Mouse (Mus musculus) liver, adult 2 months (tissue): ENCODE measurements around the gene Tor1b. TPM values are rescaled to one million over a fixed set of nuclear protein-coding genes. Genes with fewer than 3 reads are reported as not detected.

ENCODE experiments used
- DNase-seq: peaks from one replicate; pipeline ENCODE4 v3.0.0-alpha.2; 2011; ENCODE audit warnings: low read depth, low spot score; ENCODE audit errors: extremely low read depth
- H3K27ac ChIP-seq: fragments of 200-500 bp; replicated peaks from 2 replicates; pipeline ENCODE4 v1.5.1; 2012; ENCODE audit warnings: low read depth, mild to moderate bottlenecking, control low read depth, inconsistent platforms, low read length; ENCODE audit not compliant: insufficient read depth
- H3K27me3 ChIP-seq: fragments of 200-500 bp; 2 replicates; pipeline ENCODE4 v1.6.1; 2012; ENCODE audit warnings: mild to moderate bottlenecking, moderate library complexity, low read length, inconsistent platforms; ENCODE audit not compliant: control insufficient read depth, insufficient read depth
- H3K36me3 ChIP-seq: fragments of 200-500 bp; 2 replicates; pipeline ENCODE4 v1.6.1; 2012; ENCODE audit warnings: low read length, inconsistent platforms; ENCODE audit not compliant: control insufficient read depth, insufficient read depth
- H3K4me1 ChIP-seq: fragments of 200-500 bp; 2 replicates; pipeline ENCODE4 v1.6.1; 2011; ENCODE audit warnings: low read length; ENCODE audit not compliant: control insufficient read depth, insufficient read depth
- H3K4me3 ChIP-seq: fragments of 200-500 bp; 2 replicates; pipeline ENCODE4 v1.5.1; 2011; ENCODE audit warnings: low read depth, mild to moderate bottlenecking, control low read depth, low read length, moderate library complexity; ENCODE audit not compliant: insufficient read depth
- H3K79me2 ChIP-seq: fragments of 200-500 bp; 2 replicates; pipeline ENCODE4 v1.6.1; 2012; ENCODE audit warnings: inconsistent platforms, mild to moderate bottlenecking, low read length, moderate library complexity; ENCODE audit not compliant: control insufficient read depth, insufficient read depth
- H3K9ac ChIP-seq: fragments of 200-500 bp; 2 replicates; pipeline ENCODE4 v1.6.1; 2012; ENCODE audit warnings: low read depth, mild to moderate bottlenecking, control low read depth, inconsistent platforms, low read length
- CTCF ChIP-seq: fragments of 200-500 bp; IDR thresholded peaks from 2 replicates; pipeline ENCODE4 v1.5.1; 2011; ENCODE audit warnings: low read depth, low read length, control low read depth
- POLR2A ChIP-seq: fragments of 200-500 bp; IDR thresholded peaks from 2 replicates; pipeline ENCODE4 v1.6.1; 2011; ENCODE audit warnings: low read length, control low read depth; ENCODE audit not compliant: insufficient read depth; ENCODE audit errors: extremely low read depth
- WGBS: fragments of 180-500 bp; shearing (Covaris S2); methylation state at CpG from one replicate; pipeline ENCODE4 v1.1.7; 2018; 5-methylcytosine and 5-hydroxymethylcytosine counted together
- polyA plus RNA-seq: library from polyadenylated mRNA; depleted of rRNA; stranded (reverse); fragments of >200 nt; gene quantifications from 2 replicates; pipeline ENCODE4 v1.2.3, GENCODE M21; 2012; rRNA removed
- total RNA-seq: library from RNA; depleted of rRNA; stranded (reverse); fragments of >200 nt; gene quantifications from 2 replicates; pipeline ENCODE4 v1.2.3, GENCODE M21; 2014; rRNA removed

The Tor1b gene
- total and polyA plus RNA-seq, 2 experiments = 17.1 to 29.1 TPM

GRCm38 (mm10) chr2:30998443-30999260 lies 45.9 kb downstream of the Tor1b start:
- H3K4me3 ChIP-seq = no peak overlapping the region
- TF ChIP-seq POLR2A (no peak), CTCF (no peak)
- no peak overlapping the region for H3K9ac ChIP-seq
- no peaks in the 10 kb centered on the region for H3K27me3 ChIP-seq
- no peaks in the 10 kb centered on the region for H3K4me1 ChIP-seq
- no peak overlapping the region for H3K27ac ChIP-seq
- 85% methylated on average over 8 of the region's 8 CpGs for WGBS
- H3K79me2 ChIP-seq = no peaks in the 10 kb centered on the region
- H3K36me3 ChIP-seq = no peaks in the 10 kb centered on the region
- DNase-seq = no peak

GRCm38 (mm10) chr2:31002857-31003256 lies 50.1 kb downstream of the Tor1b start:
- H3K4me3 ChIP-seq = no peak overlapping the region
- 98% methylated on average over 10 of the region's 10 CpGs for WGBS
- no peaks in the 10 kb centered on the region for H3K36me3 ChIP-seq
- TF ChIP-seq CTCF (no peak), POLR2A (no peak)
- no peaks in the 10 kb centered on the region for H3K79me2 ChIP-seq
- no peak overlapping the region for H3K27ac ChIP-seq
- no peaks in the 10 kb centered on the region for H3K4me1 ChIP-seq
- H3K27me3 ChIP-seq = no peaks in the 10 kb centered on the region
- DNase-seq = no peak
- H3K9ac ChIP-seq = no peak overlapping the region

- Histone ChIP-seq H3K36me3 (no peaks in the 10 kb centered on the region), H3K79me2 (no peaks in the 10 kb centered on the region), H3K27ac (no peak overlapping the region), H3K27me3 (no peaks in the 10 kb centered on the region), H3K4me3 (no peak overlapping the region), H3K4me1 (no peaks in the 10 kb centered on the region), H3K9ac (no peak overlapping the region)
- TF ChIP-seq POLR2A (no peak), CTCF (no peak)
- no peak for DNase-seq
- WGBS = 90% methylated on average over 2 of the region's 2 CpGs
These were observed 52.7 kb downstream of the Tor1b start for GRCm38 (mm10) chr2:31005453-31005852.

- Histone ChIP-seq H3K27ac (no peak overlapping the region), H3K27me3 (no peaks in the 10 kb centered on the region), H3K4me3 (no peak overlapping the region), H3K36me3 (no peaks in the 10 kb centered on the region), H3K9ac (no peak overlapping the region), H3K79me2 (no peaks in the 10 kb centered on the region), H3K4me1 (no peaks in the 10 kb centered on the region)
- WGBS = 79% methylated on average over 5 of the region's 5 CpGs
- TF ChIP-seq CTCF (no peak), POLR2A (no peak)
- no peak for DNase-seq
These were observed 53.7 kb downstream of the Tor1b start for GRCm38 (mm10) chr2:31006434-31006833.

GRCm38 (mm10) chr2:31007208-31007607 lies 54.4 kb downstream of the Tor1b start:
- no peaks in the 10 kb centered on the region for H3K36me3 ChIP-seq
- no peak for DNase-seq
- no peak for TF ChIP-seq CTCF
- no peak for TF ChIP-seq POLR2A
- H3K27ac ChIP-seq = no peak overlapping the region
- WGBS = 88% methylated on average over 5 of the region's 5 CpGs
- no peaks in the 10 kb centered on the region for H3K27me3 ChIP-seq
- H3K79me2 ChIP-seq = no peaks in the 10 kb centered on the region
- H3K4me3 ChIP-seq = no peak overlapping the region
- H3K4me1 ChIP-seq = no peaks in the 10 kb centered on the region
- no peak overlapping the region for H3K9ac ChIP-seq

Other genes starting within 250 kb of the Tor1b start
- gene 1700001O22Rik, start 149.3 kb upstream of the Tor1b start, total RNA-seq = not detected in 2 replicates
- gene 1700001O22Rik, start 149.3 kb upstream of the Tor1b start, polyA plus RNA-seq = 0.11 TPM in 1 of 2 replicates, not detected in the other
- gene Ntmt1, start 145.1 kb upstream of the Tor1b start, total RNA-seq = 8.3 and 8.8 TPM in 2 replicates
- gene Ntmt1, start 145.1 kb upstream of the Tor1b start, polyA plus RNA-seq = 11.9 and 15.9 TPM in 2 replicates
- 4.6 and 5.6 TPM in 2 replicates for gene Asb6, start 122.6 kb upstream of the Tor1b start, total RNA-seq
- gene Asb6, start 122.6 kb upstream of the Tor1b start, polyA plus RNA-seq = 15.4 and 17.4 TPM in 2 replicates
- not detected in 2 replicates for gene Prrx2, start 118.0 kb upstream of the Tor1b start, total RNA-seq
- gene Prrx2, start 118.0 kb upstream of the Tor1b start, polyA plus RNA-seq = 0.32 TPM in 1 of 2 replicates, not detected in the other
- 0.07 and 0.09 TPM in 2 replicates for gene Ptges, start 23.1 kb upstream of the Tor1b start, total RNA-seq
- gene Ptges, start 23.1 kb upstream of the Tor1b start, polyA plus RNA-seq = 0.17 and 0.60 TPM in 2 replicates
- gene Tor1a, start 15.0 kb downstream of the Tor1b start, total RNA-seq = 62.2 and 76.6 TPM in 2 replicates
- 54.2 and 57.9 TPM in 2 replicates for gene Tor1a, start 15.0 kb downstream of the Tor1b start, polyA plus RNA-seq
- gene BC005624, start 29.2 kb downstream of the Tor1b start, total RNA-seq = 13.5 and 16.6 TPM in 2 replicates
- 11.7 and 12.0 TPM in 2 replicates for gene BC005624, start 29.2 kb downstream of the Tor1b start, polyA plus RNA-seq
- gene Usp20, start 29.3 kb downstream of the Tor1b start, total RNA-seq = 3.0 and 3.3 TPM in 2 replicates
- gene Usp20, start 29.3 kb downstream of the Tor1b start, polyA plus RNA-seq = 5.7 and 6.0 TPM in 2 replicates
- gene Fnbp1, start 189.0 kb downstream of the Tor1b start, total RNA-seq = 5.2 and 7.4 TPM in 2 replicates
- 5.9 and 8.6 TPM in 2 replicates for gene Fnbp1, start 189.0 kb downstream of the Tor1b start, polyA plus RNA-seq
- 10.0 and 11.4 TPM in 2 replicates for gene Gpr107, start 199.4 kb downstream of the Tor1b start, total RNA-seq
- 6.8 and 8.3 TPM in 2 replicates for gene Gpr107, start 199.4 kb downstream of the Tor1b start, polyA plus RNA-seq